Mouse (Mus musculus) ES-Bruce4 (cell line): Measurements from ENCODE around the gene Ccdc8. TPM values are rescaled to one million over a fixed set of nuclear protein-coding genes. Genes with fewer than 3 reads are reported as not detected.

ENCODE experiments used
- H3K27ac ChIP-seq: 2 replicates; pipeline ENCODE4 v1.5.1; 2012; ENCODE audit warnings: low read length, inconsistent platforms; ENCODE audit not compliant: insufficient read depth
- H3K27me3 ChIP-seq: 2 replicates; pipeline ENCODE4 v1.6.1; 2012; ENCODE audit warnings: mild to moderate bottlenecking, low read length, inconsistent platforms; ENCODE audit not compliant: control insufficient read depth, poor library complexity, insufficient read depth, severe bottlenecking
- H3K36me3 ChIP-seq: 2 replicates; pipeline ENCODE4 v1.6.1; 2012; ENCODE audit warnings: inconsistent platforms, mild to moderate bottlenecking, low read length, moderate library complexity; ENCODE audit not compliant: control insufficient read depth, poor library complexity, insufficient read depth, severe bottlenecking
- H3K4me1 ChIP-seq: one replicate; pipeline ENCODE4 v1.8.1; 2011; ENCODE audit warnings: low read length; ENCODE audit not compliant: control insufficient read depth, insufficient read depth
- H3K4me3 ChIP-seq: 2 replicates; pipeline ENCODE4 v1.5.1; 2011; ENCODE audit warnings: low read depth, mild to moderate bottlenecking, low read length
- H3K9ac ChIP-seq: 2 replicates; pipeline ENCODE4 v1.6.1; 2012; ENCODE audit warnings: low read depth, mild to moderate bottlenecking, inconsistent platforms; ENCODE audit not compliant: poor library complexity, severe bottlenecking
- H3K9me3 ChIP-seq: replicated peaks from 2 replicates; pipeline ENCODE4 v1.6.1; 2012; ENCODE audit warnings: mild to moderate bottlenecking, low read length, inconsistent platforms; ENCODE audit not compliant: control insufficient read depth, poor library complexity, insufficient read depth, severe bottlenecking
- CTCF ChIP-seq: IDR thresholded peaks from one replicate; pipeline ENCODE4 v1.8.1; 2011; ENCODE audit warnings: low read depth, low read length
- EP300 ChIP-seq: IDR thresholded peaks from 2 replicates; pipeline ENCODE4 v1.6.1; 2011; ENCODE audit warnings: low read depth, low read length; ENCODE audit not compliant: insufficient read depth
- POLR2A ChIP-seq: IDR thresholded peaks from one replicate; pipeline ENCODE4 v1.8.1; 2011; ENCODE audit warnings: low read length; ENCODE audit not compliant: insufficient read depth
- polyA plus RNA-seq: library from polyadenylated mRNA; stranded (reverse); fragments of >200 nt; gene quantifications from 2 replicates; pipeline ENCODE4 v1.2.4, GENCODE M21; 2011; ENCODE audit warnings: low read depth; ENCODE audit not compliant: missing spikeins, insufficient read depth, insufficient read length

The Ccdc8 gene
- polyA plus RNA-seq, 1 experiment, result 4.2 TPM

DNA sequence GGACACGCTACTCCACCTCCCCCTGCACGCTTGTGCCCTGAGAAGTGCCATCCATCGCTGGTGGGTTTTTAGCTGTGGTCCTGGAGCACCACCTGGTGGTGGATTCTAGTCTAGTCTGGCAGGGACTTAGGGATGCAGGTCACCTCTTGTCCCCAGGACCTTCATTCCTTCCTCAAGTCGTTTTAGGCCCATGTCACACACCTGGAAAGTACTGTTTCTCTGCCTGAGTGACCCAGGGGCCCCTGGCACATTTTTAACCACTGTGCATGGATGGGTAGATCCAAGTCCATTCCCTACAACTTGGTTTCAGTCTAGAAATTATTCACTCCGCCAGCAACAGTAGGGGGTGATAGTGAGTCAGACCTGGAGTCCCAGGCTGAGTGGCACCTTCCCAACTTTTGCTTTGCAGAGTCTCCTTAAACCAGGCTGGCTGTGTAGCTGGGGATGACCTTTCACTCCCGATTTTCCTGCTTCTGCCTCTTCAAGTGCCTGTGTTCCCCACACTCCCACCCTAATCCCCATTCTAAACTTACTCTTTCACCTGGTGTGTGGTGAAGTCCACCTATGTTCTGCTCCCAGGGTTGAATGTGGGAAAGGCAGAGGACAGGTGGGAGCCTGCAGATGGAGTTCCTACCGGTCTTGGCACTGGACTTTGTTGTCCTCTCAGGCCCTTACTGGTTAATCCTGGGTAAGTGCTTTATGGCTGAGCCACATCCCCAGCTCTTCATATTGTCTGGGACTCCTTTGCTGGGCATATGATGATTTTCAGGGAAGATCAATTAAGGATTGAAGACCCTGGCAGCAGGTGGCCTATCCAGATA, 10.1 kb downstream of the Ccdc8 start:
- no peak overlapping the region for H3K4me3 ChIP-seq
- no peaks in the 10 kb centered on the region for H3K4me1 ChIP-seq
- no peaks in the 10 kb centered on the region for H3K9me3 ChIP-seq
- H3K27ac ChIP-seq, result no peak overlapping the region
- no peak for TF ChIP-seq POLR2A
- no peak for TF ChIP-seq EP300
- peak; percentile 87 for TF ChIP-seq CTCF
- H3K9ac ChIP-seq, result no peak overlapping the region
- H3K36me3 ChIP-seq, result peaks cover 27% of the 10 kb centered on the region
- no peaks in the 10 kb centered on the region for H3K27me3 ChIP-seq

DNA sequence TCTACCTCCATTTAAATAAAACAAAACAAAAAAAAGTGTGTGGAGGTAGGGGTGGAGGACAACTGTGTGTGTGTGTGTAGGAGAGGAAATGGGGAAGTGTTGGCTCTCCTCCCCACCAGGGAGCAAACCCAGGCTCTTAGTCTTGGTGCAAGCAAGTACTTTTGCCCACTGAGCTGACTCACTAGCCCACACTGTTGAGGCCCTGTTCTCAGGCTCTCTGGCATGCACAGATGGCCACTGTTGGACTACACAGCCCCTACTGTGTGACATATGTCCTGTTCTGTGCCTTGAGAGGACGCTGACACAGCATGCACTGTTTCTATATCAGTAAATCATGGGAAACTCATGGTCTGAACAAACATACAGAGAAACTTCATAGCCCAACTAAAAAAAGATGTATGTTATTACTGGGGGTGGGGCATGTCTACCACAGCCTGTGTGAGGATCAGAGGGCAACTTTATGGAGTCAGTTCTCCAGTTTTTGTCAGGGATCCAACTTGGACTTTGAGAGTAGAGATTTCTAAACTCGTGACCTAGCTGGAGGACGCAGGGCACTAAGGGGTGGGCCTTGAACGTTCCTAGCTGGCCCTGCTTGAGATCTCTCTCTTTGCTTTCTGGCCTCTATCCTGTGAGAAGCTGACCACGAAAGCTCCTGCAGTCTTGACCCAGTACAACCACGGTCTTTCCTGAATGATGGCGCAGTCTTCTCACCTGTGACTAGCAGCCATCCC, 10.9 kb downstream of the Ccdc8 start:
- TF ChIP-seq EP300 (no peak), POLR2A (no peak), CTCF (no peak)
- Histone ChIP-seq H3K9ac (no peak overlapping the region), H3K27me3 (no peaks in the 10 kb centered on the region), H3K4me1 (no peaks in the 10 kb centered on the region), H3K4me3 (no peak overlapping the region), H3K27ac (no peak overlapping the region), H3K36me3 (peaks cover 35% of the 10 kb centered on the region), H3K9me3 (no peaks in the 10 kb centered on the region)

DNA sequence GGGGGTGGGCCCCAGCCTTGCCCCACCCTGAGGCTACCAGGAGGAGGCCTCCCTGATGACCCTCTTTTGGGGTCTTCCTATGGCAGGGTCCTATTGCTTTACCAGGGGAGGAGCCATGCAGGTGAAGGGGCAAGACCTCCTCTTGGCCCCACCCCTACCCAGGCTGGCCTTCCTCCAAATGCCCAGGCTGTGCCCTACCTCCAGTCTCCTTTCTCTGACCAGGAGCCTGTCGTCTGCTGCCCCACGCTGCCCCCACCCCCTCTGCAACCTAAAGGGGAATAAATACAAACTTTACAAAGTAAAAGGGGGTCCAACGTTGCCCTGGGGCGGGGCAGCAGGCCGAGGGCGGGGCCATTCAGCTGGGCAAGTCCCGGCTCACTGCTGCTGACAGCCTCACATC, 12.2 kb downstream of the Ccdc8 start:
- Histone ChIP-seq H3K36me3 (peaks cover 43% of the 10 kb centered on the region), H3K4me3 (no peak overlapping the region), H3K27me3 (no peaks in the 10 kb centered on the region), H3K9ac (no peak overlapping the region), H3K9me3 (no peaks in the 10 kb centered on the region), H3K4me1 (no peaks in the 10 kb centered on the region), H3K27ac (no peak overlapping the region)
- TF ChIP-seq EP300 (no peak), POLR2A (no peak), CTCF (no peak)

DNA sequence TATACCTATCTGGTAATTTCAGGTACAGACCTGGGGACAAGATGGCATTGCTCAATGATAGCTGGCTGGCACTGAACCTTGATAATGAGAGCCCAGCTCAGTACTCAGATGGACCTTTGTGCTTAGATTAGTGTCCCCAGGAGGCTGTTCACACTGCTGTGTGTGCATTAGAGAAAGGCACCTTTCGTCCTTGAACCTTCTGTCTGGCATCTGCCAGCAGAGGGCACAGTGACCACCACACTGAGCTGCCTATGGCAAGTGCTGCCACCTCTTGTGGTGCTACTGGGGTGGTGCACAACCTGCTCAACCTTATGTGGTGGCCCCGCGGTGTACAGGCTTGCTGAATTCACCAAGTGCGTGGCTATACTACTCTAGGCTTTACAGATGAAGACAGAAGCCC, 14.8 kb downstream of the Ccdc8 start:
- H3K36me3 ChIP-seq, result peaks cover 55% of the 10 kb centered on the region
- TF ChIP-seq POLR2A (no peak), CTCF (peak; percentile 55)

DNA sequence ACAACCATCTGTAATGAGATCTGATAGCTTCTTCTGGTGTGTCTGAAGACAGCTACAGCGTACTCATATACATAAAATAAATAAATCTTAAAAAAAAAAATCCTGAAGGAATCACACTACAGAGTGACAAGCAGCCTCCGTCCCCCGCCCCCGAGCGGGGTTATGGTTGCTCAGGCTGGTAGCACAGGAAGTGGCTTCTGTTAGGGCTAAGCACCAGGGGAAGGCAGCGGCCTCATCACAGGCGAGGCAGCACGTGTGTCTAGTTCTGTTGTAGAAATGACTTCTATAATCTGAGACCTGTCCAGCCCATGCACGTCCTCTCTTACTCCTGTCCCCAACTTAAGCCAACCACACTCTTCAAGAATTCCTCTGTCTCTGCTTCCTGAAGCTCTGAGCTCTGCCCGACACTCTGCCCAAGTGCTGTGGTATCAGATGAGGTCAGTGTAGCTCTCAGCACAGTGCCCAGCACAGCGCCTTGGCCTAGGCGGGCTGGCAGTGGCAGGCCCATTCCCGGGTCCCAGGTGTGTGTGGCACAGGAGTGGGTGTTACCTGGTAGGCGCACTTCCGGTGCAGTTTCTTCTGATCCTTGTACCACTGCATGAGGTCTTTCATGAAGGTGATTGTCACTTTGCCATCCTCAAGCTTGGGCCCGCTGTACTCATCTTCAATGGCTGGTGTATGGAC, 17.0 kb downstream of the Ccdc8 start:
- no peak overlapping the region for H3K4me3 ChIP-seq
- no peaks in the 10 kb centered on the region for H3K27me3 ChIP-seq
- no peaks in the 10 kb centered on the region for H3K4me1 ChIP-seq
- no peak for TF ChIP-seq EP300
- no peak for TF ChIP-seq CTCF
- no peak for TF ChIP-seq POLR2A
- H3K36me3 ChIP-seq, result peaks cover 62% of the 10 kb centered on the region
- no peak overlapping the region for H3K27ac ChIP-seq
- no peaks in the 10 kb centered on the region for H3K9me3 ChIP-seq
- H3K9ac ChIP-seq, result no peak overlapping the region

More for the DNA sequence above, 14.8 kb downstream of the Ccdc8 start:
- H3K9me3 ChIP-seq, result no peaks in the 10 kb centered on the region
- H3K9ac ChIP-seq, result no peak overlapping the region
- no peaks in the 10 kb centered on the region for H3K27me3 ChIP-seq
- no peaks in the 10 kb centered on the region for H3K4me1 ChIP-seq
- H3K27ac ChIP-seq, result no peak overlapping the region
- H3K4me3 ChIP-seq, result no peak overlapping the region
